Mouse (Mus musculus) heart, adult 8-10 months (tissue): ENCODE measurements around the gene Usp49. TPM values are rescaled to one million over a fixed set of nuclear protein-coding genes. Genes with fewer than 3 reads are reported as not detected.
"Not testable (repeated sequence)": the region's sequence is repeated elsewhere in the genome, so short reads cannot be mapped to it uniquely, and the experiment has no call there.

ENCODE experiments used
- DNase-seq: peaks from one replicate; pipeline ENCODE4 v3.0.0; 2022; ENCODE audit warnings: low spot score
- total RNA-seq, 4 experiments: library from RNA; stranded (reverse); gene quantifications; 2 replicates each; pipeline ENCODE4 v1.2.4; 2022

Gene Usp49
- total RNA-seq, 4 experiments from 2014 or later = 3.4 to 4.6 (median 3.7) TPM

DNA sequence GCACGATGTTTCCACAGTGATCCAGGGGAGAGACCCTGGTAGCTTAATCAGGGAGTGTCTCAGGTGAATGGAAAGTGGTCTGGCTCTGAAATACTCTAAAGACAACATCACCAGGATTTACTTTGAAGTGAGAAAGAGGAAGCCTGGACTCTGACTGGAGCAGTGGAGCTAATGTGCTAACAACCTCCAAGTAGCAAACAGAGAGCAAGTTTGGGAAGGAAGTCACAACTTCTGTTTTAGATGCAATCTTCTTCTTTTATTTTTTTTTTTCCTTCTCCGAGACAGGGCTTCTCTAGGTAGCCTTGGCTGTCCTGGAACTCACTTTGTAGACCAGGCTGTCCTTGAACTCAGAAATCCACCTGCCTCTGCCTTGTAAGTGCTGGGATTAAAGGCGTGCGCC, 21.3 kb upstream of the Usp49 start:
- no peak for DNase-seq

DNA sequence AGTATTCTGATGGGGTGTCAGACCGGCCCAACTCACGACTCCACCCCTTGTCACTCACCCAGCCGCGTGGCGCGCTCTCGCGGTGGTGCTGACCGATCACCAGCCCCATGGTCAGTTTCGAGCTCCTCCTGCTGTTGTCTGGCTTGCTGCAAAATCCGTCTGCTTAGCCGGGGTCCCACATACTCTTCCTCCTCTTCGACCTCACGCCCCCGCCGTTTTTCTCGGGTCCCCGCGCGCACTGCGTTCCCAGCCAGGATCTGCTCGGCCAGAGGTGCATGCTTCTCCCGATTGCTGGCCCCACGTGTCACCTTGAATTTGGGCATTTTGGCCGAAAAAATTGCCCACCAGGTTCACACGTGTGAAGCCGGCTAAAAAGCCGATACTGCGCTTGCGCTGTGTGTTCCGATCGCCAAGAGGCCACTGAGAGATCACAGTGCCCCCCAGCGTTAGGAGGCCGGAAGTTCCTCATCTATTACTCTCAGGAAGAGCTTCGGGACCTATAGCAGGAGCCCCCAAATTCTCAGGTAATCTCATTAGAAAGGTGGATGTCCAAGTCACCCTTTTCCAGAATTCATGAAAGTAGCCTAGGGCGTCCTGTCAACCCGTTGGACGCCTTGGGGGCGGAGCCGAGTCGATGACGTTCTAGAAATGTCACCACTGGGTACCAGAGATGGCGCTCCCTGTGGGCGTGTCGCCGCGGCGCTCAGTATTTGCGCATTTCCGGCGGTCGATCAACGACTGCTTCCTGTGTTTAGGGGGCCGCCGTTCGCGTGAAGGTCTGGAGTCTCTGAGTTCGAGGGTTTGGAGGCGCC, 19.4 kb upstream of the Usp49 start, which contains the start of the genes Bysl, Med20 and Gm20517:
Gene Bysl (minus strand): TSS at position 644 of the 812 bp plus-strand sequence.
Gene Med20 (plus strand): TSS at position 734 of the 812 bp plus-strand sequence.
Gene Gm20517 (plus strand): TSS at position 741 of the 812 bp plus-strand sequence.
- peak; percentile 96 for DNase-seq

DNA sequence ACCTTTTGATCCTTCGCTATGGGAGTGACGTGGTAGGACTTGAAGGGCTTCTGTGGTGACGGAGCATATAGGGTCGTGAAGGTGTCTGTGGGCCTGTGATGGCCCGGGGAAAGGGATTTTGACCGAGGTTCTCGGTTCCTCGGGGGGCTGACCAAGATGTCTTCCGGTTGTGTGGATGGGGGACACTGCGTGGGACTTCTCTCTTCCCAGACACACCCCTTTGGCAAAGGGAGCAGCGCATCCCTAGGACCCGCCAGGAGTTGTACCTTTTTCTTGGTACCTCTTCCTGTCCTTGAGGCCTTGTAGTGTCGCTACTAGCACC, 18.9 kb upstream of the Usp49 start:
- no peak for DNase-seq

DNA sequence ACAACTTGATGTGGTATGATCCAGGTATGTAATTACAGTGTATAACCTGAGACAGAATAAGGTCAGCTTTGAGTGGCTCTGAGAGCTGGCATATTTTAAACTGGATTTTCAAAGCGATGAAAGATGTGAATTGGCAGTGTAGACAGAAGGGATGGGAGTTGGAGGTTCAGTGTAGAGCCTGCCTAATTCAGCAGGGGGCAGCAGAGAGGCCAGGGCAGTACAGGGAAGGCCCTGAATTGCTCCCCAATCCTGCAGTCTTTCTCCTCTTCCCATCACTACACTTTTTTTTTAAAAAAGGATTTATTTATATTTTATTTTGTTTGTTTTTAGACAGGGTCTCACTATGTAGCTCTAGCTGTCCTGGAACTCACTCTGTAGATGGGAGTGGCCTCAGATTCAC, 16.5 kb upstream of the Usp49 start:
- no peak for DNase-seq

DNA sequence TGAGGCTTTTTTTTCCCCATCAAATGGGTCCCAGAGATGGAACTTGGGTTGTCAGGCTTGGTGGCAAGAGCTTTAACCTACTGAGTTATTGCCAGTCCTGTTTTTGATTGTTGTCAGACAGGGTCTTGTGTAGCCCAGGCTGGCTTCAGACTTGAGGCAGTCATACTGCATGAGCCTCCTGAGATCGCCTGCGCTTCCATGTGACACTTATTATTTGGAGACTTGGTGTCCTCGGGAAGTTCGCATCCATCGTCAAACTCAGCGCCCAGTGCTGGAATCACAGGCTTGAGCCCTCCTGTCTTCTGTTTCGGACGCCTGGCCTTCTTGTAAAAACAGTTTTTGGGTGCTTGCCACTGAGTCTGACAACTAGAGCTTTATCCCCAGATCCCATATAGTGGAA, 14.4 kb upstream of the Usp49 start:
- no peak for DNase-seq

DNA sequence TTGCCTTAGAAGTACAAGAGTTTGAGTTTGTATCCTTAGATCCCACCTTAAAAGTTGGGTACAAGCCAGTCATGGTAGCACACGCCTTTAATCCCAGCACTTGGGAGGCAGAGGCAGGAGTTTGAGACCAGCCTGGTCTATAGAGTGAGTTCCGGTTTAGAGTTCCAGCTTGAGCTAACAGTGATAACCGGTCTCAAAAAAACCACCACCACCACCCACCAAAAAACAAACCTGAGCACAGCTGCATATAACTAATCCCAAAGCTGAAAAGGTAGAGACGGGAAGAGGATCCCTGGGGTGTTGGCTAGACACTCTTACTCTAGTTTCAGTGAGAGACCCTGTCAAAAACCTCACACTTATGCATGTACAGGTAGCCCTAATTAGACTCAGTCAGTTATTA, 13.8 kb upstream of the Usp49 start:
- DNase-seq = no peak

DNA sequence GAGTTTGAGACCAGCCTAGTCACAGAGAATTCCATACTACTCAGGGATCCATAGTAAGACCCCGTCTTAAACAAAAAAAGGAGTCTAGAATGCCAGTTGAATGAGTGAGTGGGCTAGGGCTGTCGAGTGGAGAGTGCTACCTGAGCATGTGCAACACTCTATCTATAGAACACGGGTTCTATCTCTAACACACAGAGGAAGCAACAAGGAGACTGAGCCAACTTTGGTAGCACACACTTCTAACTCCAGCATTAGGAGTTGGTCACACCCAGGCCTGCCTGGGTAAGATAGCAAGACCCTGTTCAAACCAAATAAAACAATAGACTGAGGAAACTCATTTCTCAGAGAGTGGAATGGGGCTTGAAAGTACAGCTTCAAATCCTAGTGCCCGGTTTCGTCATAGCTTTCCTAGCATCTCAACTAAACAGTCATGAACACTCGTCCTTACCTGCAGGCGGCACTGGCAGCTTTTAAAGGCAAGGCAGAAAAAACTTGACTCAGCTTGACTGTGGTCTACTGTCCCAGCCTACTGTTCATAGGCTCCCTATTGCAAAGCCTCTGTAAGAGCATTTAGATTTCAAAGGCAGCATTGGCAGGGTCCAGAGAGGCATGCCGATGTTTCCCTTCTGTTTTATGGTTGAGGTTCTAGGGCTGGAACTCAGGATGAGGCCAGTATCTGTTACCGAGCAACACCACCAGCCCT, 12.7 kb upstream of the Usp49 start:
- no peak for DNase-seq

DNA sequence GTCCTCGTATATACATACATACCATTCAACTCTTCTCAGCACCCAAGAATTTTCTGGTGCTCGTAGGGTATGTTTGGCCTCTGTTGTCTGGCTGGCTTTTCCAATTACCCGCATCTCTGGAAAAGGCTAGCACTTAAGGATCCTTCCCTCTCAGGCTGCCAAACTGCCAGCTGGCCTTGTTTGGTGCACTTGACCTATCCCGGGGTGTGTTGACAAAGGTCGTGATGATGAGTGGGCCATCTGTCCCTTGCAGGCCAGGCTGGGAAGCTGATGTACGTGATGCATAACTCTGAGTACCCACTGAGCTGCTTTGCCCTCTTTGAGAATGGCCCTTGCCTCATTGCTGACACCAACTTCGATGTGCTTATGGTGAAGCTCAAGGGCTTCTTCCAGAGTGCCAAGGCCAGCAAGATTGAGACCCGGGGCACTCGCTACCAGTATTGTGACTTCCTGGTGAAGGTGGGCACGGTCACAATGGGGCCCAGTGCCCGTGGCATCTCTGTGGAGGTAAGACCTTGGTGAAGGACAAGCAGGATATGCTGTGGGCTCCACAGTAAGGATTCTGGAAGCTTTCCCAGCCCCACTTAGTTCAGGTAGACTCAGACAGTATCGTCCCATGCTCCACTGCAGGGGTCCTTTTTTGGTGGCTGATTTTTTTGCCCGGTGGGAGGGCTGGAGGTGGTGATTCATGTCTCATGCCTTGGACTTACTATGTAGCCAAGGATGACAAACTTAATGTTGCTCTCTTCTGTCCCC, 11.8 kb upstream of the Usp49 start:
- DNase-seq = no peak

DNA sequence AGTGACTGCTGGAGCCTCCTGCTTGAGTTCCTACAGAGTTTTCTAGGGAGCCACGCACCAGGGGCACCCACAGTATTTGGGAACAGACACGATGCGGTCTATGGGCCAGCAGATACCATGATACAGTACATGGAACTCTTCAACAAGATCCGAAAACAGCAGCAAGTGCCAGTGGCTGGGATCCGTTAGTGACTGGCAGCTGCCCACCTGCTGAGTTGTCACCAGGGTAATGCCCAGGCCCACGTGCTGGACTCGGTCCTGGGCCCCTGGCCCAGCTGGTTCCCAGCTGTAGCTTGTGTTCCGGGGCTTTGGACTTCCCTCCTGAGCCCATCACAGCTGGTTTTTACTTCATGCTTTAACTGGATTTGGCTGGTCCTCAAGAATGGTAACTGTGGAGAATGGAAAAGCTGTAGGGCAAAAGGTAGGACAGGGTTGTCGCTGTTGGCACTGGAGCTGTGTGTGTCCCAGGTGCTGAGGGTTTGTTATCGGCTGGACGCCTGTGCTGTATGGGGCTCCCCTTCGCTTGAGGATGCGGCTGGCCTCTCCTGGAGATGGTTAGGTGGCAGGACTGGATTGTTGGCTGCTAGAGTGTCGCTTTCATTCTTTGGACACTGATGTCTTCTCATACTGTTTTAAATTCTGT, 7.5 kb upstream of the Usp49 start:
- no peak for DNase-seq

DNA sequence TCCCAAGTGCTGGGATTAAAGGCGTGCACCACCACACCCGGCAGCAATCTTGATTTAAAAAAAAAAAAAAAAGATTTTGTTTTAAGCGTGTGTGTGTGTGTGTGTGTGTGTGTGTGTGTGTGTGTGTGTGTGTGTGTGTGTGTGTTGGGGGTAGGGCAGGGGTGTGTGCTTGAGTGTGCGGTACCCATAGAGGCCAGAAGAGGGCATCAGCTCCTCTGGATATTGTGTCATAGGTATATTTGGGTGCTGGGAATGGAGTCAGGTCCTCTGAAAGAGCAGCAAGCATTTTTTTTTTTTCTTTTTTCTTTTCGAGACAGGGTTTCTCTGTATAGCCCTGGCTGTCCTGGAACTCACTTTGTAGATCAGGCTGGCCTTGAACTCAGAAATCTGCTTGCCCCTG, 5.9 kb upstream of the Usp49 start:
- not testable (repeated sequence) for DNase-seq

DNA sequence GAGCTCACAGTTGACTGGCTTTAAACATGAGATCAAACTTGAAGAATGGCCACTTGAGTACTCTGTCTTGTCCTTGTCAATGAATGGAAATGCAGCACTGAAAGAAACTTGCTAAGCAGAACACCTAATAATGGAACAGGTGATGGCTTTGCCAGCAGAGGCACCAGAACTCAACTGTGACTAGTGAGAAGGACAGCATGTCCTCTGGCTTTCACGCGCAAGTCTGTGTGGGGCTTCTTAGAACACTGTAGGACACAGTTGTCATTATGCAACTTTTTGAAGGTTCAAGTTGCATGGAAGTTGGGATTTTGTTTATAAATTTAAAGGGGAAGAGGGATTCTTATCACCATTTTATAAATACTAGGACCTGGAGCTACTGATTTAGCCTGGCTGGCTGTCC, 5.4 kb upstream of the Usp49 start:
- peak; percentile 37 for DNase-seq

DNA sequence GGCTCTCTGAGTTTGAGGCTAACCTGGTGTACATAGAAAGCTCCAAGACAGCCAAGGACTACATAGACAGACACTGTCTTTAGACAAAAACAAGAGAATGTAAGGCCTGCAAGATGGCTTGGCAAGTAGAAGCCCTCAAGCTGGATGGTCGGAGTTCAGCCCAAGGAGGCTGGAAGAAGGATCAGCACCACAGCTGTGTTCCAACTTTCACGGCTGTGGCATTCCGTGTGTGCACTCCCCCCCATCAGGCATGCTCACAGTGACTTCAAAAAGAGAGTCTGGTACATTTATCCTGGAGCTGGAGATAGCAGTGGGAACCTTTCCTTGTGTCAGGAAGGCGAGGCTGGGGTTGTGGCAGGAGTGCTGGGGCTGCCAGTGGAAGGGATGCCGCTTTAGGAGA, 4.5 kb upstream of the Usp49 start:
- DNase-seq = no peak

DNA sequence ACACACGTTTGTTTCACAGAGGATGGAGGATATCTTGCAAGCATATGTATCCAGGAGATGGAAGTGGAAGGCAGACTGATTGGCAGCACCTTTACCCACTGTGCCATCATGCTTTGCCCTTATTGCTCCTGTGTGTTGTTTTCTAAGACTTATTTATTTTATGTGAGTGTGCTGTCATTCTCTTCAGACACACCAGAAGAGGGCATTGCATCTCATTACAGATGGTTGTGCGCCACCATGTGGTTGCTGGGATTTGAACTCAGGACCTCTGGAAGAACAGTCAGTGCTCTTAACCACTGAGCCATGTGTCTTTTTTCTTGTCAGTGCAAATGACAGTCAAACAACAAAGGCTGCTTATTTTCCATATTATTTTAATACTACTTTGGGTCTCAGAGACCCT, 2.7 kb upstream of the Usp49 start:
- no peak for DNase-seq

DNA sequence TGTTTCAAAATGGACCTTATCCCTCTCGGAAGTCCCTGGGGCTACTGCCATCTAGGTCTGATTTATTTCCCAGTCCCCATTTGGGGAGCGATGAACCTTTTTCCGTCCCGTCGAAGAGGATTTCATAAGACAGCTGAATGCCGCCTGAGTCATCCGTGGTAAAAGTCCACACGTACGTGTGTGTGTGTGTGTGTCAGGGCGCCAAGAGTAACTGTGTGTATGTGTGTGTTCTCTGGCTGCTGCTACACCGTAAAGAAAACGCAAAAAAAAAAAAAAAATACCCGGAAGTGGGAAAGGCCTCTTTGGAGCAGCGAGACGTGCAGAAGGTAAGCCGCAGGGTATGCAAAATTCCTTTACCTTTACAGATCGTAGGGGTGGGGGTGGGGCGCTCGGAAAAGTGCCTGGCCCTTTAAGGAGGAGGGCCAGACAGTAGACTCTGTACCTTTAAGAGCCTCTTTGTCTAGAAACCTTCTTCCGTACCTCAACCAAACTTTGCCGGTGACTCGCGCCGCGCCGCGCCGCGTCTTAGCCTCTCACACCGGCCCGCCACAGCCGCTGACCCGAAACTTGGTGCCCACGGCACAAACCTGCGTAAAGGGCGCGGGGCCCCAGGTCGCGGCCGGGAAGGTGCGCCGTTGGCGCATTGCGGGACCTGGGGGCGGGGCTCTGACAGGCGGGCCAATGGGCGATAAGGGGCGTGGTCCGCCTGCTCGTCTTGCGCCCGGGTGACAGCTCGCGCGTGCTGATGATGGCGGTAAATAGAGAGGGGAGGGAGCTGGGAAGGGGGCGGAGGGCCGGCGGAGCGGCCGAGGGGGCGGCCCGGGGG, 1.4 kb upstream of the Usp49 start:
- DNase-seq = peak; percentile 90

DNA sequence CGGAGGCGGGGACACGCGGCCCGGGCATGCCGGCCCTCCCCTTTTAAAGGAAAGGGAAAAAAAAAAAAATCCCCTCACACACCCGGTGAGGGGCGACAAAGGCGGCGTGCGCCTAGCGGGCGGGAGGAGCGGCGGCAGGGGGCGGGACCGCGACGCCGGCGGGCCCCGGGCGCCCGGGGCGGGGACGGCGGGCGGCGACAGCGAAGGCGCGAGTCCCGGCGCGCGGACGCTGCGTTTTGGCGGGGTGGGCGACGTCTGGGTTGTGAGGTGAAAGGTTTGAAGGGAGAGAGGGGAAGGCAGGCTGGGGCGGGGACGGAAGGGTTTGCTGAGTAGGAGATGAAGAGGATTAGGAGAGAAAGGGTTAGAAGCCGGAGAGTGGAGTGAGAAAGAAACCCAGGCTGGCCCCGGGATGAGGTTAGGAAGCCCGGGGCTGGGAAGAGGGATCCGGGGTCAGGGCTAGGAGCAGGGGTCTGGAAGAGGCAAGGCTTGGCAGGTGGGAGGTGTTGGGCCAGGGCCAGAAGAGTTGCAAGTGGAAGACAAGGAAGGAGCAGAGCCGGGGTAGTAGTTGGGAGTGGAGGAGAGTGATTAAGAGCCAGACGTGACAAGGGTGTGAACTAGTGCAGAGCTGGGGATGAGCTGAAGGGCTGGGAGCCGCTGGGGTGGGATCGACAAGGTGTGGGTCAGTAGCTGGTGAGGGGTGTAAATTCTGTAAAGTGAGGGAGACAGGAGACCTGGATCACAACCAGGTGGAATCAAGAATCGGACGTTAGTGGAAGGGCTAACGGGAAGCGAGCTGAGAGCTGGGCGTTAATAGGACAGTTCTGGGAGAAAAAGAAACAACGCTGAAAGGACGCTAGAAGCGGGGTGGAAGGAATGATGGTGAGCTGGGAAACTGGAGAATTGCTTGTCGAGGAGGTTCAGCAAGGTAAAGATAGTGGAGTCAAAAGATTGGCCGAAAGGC, 493 bp upstream of the Usp49 start:
- no peak for DNase-seq

DNA sequence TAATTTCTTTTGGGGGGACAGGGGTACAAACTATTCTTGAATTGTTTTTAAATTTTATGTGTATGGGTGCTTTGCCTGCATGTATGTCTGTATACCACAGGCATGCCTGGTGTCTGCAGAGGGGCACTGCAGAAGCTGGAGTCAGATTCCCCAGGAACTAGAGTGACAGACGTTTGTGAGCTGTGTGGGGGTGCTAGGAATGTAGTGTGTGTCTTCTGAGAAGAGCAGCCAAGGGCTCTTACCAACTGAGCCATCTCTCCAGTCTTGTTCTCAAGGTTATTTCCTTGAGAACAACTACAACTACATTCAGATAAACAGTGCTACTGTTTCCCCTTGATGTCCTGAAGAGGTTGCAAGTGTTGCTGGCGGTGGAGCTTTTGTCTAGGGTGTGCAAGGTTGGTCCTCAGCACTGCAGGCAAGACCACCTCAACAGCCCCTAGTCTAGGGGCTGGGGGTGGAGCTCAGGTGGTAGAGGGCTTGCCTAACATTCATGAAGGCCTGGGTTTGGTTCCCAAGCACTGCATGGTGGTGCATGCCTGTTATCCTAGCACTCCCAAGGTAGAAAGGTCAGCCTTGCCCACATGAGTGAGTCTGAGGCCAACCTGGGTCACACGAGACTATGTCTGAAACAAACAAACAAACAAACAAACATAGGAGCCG, 1.8 kb downstream of the Usp49 start:
- no peak for DNase-seq

DNA sequence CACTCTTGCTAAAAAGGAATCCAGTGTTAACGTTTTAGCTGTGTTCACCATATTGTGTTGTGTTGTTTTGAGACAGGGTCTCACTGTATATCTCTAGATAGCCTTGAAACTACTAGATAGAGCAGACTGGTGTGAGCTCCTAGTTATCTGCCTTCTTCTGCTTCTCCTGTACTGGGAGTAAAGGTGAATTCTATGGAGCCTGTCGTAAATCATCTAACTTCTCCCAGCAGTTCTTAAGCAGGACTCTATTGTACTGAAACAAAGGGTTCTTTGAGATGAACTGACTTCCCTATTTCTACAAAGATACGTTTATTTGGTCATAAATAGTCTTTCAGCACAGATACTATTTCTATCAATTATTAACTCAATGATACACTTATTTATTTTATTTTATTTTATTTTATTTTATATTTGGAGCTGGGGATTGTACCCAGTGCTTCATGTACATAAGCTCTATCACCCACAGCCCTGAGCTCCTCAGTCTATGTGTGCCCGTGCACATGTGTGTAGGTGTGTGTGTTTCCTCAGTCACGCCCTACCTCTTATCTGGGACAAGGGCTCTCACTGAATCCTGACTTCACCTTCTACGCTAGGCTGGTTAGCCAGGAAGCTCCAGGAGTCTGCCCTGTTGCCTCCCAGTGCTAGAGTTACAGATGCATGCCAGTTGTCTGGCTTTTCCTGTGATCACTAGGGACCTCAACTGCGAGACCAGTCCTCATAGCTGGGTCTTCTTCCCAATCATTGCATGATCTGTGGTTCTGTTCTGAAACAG, 3.7 kb downstream of the Usp49 start:
- no peak for DNase-seq

DNA sequence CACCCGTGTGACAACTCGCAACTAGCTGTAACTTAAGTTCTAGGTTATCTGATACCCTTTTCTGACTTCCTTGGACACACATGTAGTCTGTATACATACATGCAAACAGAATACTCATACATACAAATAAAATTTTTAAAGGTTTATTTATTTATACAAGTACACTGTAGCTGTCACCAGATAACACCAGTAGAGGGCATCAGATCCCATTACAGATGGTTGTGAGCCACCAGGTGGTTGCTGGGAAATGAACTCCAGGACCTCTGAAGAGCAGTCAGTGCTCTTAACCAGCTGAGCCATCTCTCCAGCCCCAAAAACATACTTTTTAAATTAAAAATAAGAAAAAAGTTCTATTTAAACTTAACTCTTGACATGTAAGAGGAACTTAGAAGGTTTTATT, 12.5 kb downstream of the Usp49 start:
- DNase-seq = no peak

DNA sequence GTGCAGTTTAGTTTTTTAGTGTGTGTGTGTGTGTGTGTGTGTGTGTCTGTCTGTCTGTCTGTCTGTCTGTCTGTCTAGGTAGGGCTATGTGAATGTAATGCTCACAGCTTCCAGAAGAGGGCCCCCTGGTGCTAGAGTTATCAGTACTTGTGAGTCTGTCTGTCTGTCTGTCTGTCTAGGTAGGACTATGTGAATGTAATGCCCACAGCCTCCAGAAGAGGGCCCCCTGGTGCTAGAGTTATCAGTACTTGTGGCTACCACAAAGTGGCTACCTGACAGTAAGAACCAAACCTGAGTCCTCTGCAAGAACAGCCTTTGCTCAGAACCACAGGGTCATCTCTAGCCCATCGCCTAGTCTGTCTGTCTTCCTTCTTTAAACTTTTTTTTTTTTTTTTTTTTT, 16.2 kb downstream of the Usp49 start:
- DNase-seq = peak; percentile 42
